Comparison of ENCODE assay signal across 8 mouse cellular contexts in the genomic region with DNA sequence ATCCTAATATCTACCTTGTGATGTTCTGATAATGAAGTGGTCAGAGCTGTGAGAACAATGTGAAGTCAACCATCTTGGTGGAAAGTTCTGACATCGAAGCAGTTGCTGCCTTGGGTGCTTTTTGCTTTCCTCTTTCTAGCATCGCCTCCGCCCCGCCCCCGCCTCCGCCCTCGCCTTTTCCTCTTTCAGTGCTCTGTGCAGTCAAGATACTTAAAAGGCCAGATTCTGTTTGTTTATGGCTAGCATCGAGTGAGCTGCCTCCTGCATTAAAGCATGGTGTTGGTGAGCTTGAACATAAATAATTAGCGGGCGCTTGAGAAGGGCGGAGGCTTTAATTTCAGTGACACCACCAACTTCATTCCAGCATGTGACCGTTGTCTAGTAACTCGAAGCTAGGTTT.
DNase-seq lines count a peak whose midpoint lies in the region.

No protein-coding gene starts in this region.

- peak; percentile 20 for DNase-seq in gastrocnemius, postnatal 10 days
- no peak for DNase-seq in gastrocnemius, postnatal 36 days
- DNase-seq in retina, postnatal 1 day = peak; percentile 19
- DNase-seq in retina, embryonic 14.5 days (ENCODE audit: low spot score) = no peak
- DNase-seq in lung, postnatal 14 days = peak; percentile 14
- no peak for DNase-seq in c-Kit-positive CD71-positive TER-119-positive erythroid progenitor cells, embryonic 14.5 days (ENCODE audit: low spot score)
- DNase-seq in ovary, postnatal 14 days (ENCODE audit: low spot score) = no peak
- DNase-seq in ovary, postnatal 10 days (ENCODE audit: low spot score) = no peak

- intact Hi-C loops in gastrocnemius, postnatal 36 days (cut with DNase I) = no loop called here

Comparison
In these comparisons a context has a peak if more than half of its experiments do, and no peak if none do; other contexts are left out.
1. DNase-seq: peak in gastrocnemius, postnatal 10 days (single experiment), retina, postnatal 1 day (single experiment) and lung, postnatal 14 days (single experiment); none in gastrocnemius, postnatal 36 days (0 of 2), retina, embryonic 14.5 days (single experiment), c-Kit-positive CD71-positive TER-119-positive erythroid progenitor cells, embryonic 14.5 days (single experiment), ovary, postnatal 14 days (single experiment) and ovary, postnatal 10 days (single experiment).